Mouse (Mus musculus): Measurements from ENCODE around the gene Ssh2.

- TF ChIP-seq CTCF (IDR thresholded peaks at IDR 0.05; ENCODE audit: insufficient read depth, low read depth, low read length) (no peak), POLR2A (IDR thresholded peaks at IDR 0.05; ENCODE audit: insufficient read depth, low read depth, low read length) (no peak)
Measured at GRCm38 (mm10) chr11:77200703-77201102, 15.4 kb upstream of the Ssh2 start.
